Mouse (Mus musculus) layer of hippocampus, adult 6 months (tissue): ENCODE results near the gene Slc45a3. TPM values are rescaled to one million over a fixed set of nuclear protein-coding genes. Genes with fewer than 3 reads are reported as not detected.

Experiments
- long read RNA-seq, 2 experiments: library from polyadenylated mRNA; unstranded; transcript quantifications; one replicate each; pipeline ENCODE4 v2.0.0; 2019 to 2020
- polyA plus RNA-seq: library from polyadenylated mRNA; unstranded; fragments of <200 nt; fragmentation: Nextera tagmentation; gene quantifications from 2 replicates; pipeline ENCODE4 v1.2.3, GENCODE M21; 2021

Gene Slc45a3
- polyA plus RNA-seq, result 0.29 and 0.50 TPM in 2 replicates
- long read RNA-seq, experiment 1, result 0 reads
- long read RNA-seq, experiment 2, transcript Slc45a3-202 (5 exons, 3,212 nt), result major isoform, 8 of 12 reads
- long read RNA-seq, experiment 2, partial matches to known transcripts, result 1 of 12 reads
- long read RNA-seq, experiment 2, other reads (novel, unspliced or antisense), result 3 of 12 reads

DNA sequence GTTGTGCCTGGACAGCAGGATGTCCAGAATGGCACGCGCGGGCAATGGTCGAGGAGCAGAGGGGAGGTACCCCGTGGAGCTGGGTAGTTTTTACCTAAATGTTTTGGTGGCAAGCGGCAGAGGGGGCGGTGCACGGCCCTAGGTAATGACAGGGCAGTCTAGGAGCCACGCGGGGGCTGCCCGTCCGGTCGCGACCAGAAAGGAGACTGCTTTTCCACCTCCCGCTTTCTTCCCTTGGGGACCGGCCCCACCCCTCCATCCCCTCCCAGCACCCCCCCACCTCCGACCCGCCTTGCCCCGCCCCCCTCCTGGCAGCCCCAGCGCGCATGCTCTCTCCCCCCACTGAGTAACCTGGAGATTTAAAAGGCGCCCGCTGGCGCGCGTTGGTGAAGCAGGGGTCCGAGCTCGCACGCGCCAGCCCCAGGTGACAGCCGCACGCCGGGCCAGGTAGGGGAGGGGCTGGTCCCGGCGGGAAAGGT lies at the start of gene Slc45a3:
Gene Slc45a3 (plus strand): TSS at position 362 of the 479 bp plus-strand sequence.

DNA sequence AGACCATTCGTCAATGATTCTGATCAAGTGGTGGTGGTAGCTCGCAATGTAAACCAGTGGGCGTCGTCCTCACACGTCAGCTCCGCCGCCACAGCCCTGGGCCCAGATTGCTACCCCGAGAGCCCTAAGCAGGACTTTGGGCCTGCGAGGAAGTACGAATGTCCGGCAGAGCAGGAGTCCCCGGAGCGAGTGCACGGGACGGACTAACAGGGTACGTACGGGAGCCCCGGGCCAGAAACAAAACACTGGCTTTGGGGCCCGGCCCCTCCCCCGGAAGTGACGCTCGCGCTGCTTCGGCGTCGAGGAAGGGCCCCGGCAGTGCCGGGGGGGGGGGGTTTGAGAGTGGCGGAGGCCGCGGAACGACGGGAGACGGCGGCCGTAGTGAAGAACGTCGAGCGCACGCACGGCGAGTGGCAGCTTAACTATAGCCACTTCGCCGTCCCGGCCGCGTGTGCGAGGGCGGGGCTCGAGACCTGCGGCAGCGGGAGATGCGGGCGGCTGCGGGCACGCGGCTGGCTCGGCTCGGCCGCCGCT lies 44.6 kb downstream of the Slc45a3 start, which contains the start of gene Elk4:
Gene Elk4 (plus strand): TSS at position 326 of the 534 bp plus-strand sequence.

Other genes starting within 250 kb of the Slc45a3 start
- gene Slc26a9, start 218.9 kb upstream of the Slc45a3 start, polyA plus RNA-seq, result 0.03 and 0.05 TPM in 2 replicates
- 2.1 and 5.3 TPM in 2 replicates for gene Pm20d1, start 165.6 kb upstream of the Slc45a3 start, polyA plus RNA-seq
- 28.1 and 28.8 TPM in 2 replicates for gene Slc41a1, start 135.5 kb upstream of the Slc45a3 start, polyA plus RNA-seq
- gene Rab29, start 95.7 kb upstream of the Slc45a3 start, polyA plus RNA-seq, result 11.6 and 11.8 TPM in 2 replicates
- 16.1 and 17.3 TPM in 2 replicates for gene Nucks1, start 52.4 kb upstream of the Slc45a3 start, polyA plus RNA-seq
- 13.2 and 13.3 TPM in 2 replicates for gene Elk4, start 44.6 kb downstream of the Slc45a3 start, polyA plus RNA-seq
- gene Mfsd4a, start 105.1 kb downstream of the Slc45a3 start, polyA plus RNA-seq, result 71.4 and 96.2 TPM in 2 replicates
- 3.5 and 3.8 TPM in 2 replicates for gene Cdk18, start 176.7 kb downstream of the Slc45a3 start, polyA plus RNA-seq
- gene Lemd1, start 228.5 kb downstream of the Slc45a3 start, polyA plus RNA-seq, result 1.2 and 1.7 TPM in 2 replicates
- 0.11 TPM in 2 replicates for gene AC124108.1, start 228.5 kb downstream of the Slc45a3 start, polyA plus RNA-seq